Mouse (Mus musculus) CH12.LX (cell line): ENCODE results near the gene Frmd5. TPM values are rescaled to one million over a fixed set of nuclear protein-coding genes. Genes with fewer than 3 reads are reported as not detected.
A peak's percentile ranks its signal among the peaks of the same experiment; 100 is the strongest.

Experiments used
- DNase-seq: peaks from one replicate; pipeline ENCODE4 v3.0.0-alpha.2; 2013; ENCODE audit errors: extremely low read depth
- H3K27ac ChIP-seq: 2 replicates; pipeline ENCODE4 v1.5.1; 2012; ENCODE audit warnings: low read depth, mild to moderate bottlenecking, control low read depth, moderate library complexity; ENCODE audit not compliant: insufficient read depth
- H3K27me3 ChIP-seq: replicated peaks from 2 replicates; pipeline ENCODE3; 2012; ENCODE audit warnings: inconsistent platforms
- H3K36me3 ChIP-seq, 2 experiments: replicated peaks in 1 of 2; 2 replicates each; pipeline versions ENCODE3 to v1.6.1; 2012; ENCODE audit warnings: inconsistent platforms in 1 of 2, low read length in 1 of 2, mild to moderate bottlenecking in 1 of 2, mixed read lengths in 1 of 2, moderate library complexity in 1 of 2; ENCODE audit not compliant: control insufficient read depth in 1 of 2, insufficient read depth in 1 of 2
- H3K4me1 ChIP-seq, 2 experiments: 2 replicates each; pipeline ENCODE4 v1.6.1; 2012; ENCODE audit warnings: inconsistent platforms in 1 of 2, moderate library complexity in 1 of 2; ENCODE audit not compliant: insufficient read depth in 2 of 2, control insufficient read depth in 1 of 2
- H3K4me2 ChIP-seq: 2 replicates; pipeline ENCODE4 v1.6.1; 2012; ENCODE audit warnings: low read depth, mild to moderate bottlenecking, control low read depth; ENCODE audit not compliant: poor library complexity, insufficient read depth, severe bottlenecking
- H3K4me3 ChIP-seq, 3 experiments: fragments of 150-350 bp in 1 of 3; sonication (generic) in 1 of 3; replicated peaks in 1 of 3; 2 replicates each; pipeline versions ENCODE3 to v1.5.1; 2011 to 2012; ENCODE audit warnings: low read depth in 2 of 3, low read length in 2 of 3, mild to moderate bottlenecking in 2 of 3, moderate library complexity in 2 of 3, control low read depth in 1 of 3, improper control_type of control experiment in 1 of 3, inconsistent platforms in 1 of 3, mixed read lengths in 1 of 3; ENCODE audit not compliant: poor library complexity in 1 of 3
- H3K79me2 ChIP-seq: replicated peaks from 2 replicates; pipeline ENCODE4 v1.6.1; 2012; ENCODE audit warnings: mild to moderate bottlenecking, moderate library complexity; ENCODE audit not compliant: control insufficient read depth, poor library complexity, insufficient read depth, severe bottlenecking; ENCODE audit errors: extremely low read depth
- H3K9ac ChIP-seq: 2 replicates; pipeline ENCODE4 v1.6.1; 2012; ENCODE audit warnings: low read depth, mild to moderate bottlenecking, control low read depth, moderate library complexity; ENCODE audit not compliant: insufficient read depth
- H3K9me3 ChIP-seq: replicated peaks from 2 replicates; pipeline ENCODE3; 2012; ENCODE audit warnings: low read length, inconsistent platforms, mixed read lengths
- BHLHE40 ChIP-seq: IDR thresholded peaks from 2 replicates; pipeline ENCODE4 v1.6.1; 2011; ENCODE audit warnings: mild to moderate bottlenecking, low read depth, low read length, improper control_type of control experiment
- CHD1 ChIP-seq: IDR thresholded peaks from 2 replicates; pipeline ENCODE4 v1.6.1; 2012; ENCODE audit warnings: low read depth, low read length, improper control_type of control experiment, inconsistent platforms
- CHD2 ChIP-seq: IDR thresholded peaks from 2 replicates; pipeline ENCODE4 v1.6.1; 2011; ENCODE audit warnings: low read length, improper control_type of control experiment
- ELF1 ChIP-seq: IDR thresholded peaks from 2 replicates; pipeline ENCODE4 v1.6.1; 2014; ENCODE audit warnings: low read depth, mild to moderate bottlenecking, inconsistent platforms, low read length, improper control_type of control experiment
- ETS1 ChIP-seq: conservative IDR thresholded peaks from 2 replicates; pipeline ENCODE4 v1.6.1; 2012; ENCODE audit warnings: low read depth, mild to moderate bottlenecking, inconsistent platforms, low read length, improper control_type of control experiment, moderate library complexity
- IRF4 ChIP-seq: IDR thresholded peaks from 2 replicates; pipeline ENCODE4 v1.6.1; 2014; ENCODE audit warnings: low read depth, mild to moderate bottlenecking, inconsistent platforms, low read length, improper control_type of control experiment
- KAT2A ChIP-seq: IDR thresholded peaks from 2 replicates; pipeline ENCODE4 v1.6.1; 2012; ENCODE audit warnings: low read length, improper control_type of control experiment, inconsistent platforms; ENCODE audit not compliant: insufficient replicate concordance
- MAZ ChIP-seq: IDR thresholded peaks from 2 replicates; pipeline ENCODE4 v1.6.1; 2012; ENCODE audit warnings: low read depth, mild to moderate bottlenecking, inconsistent platforms, low read length, improper control_type of control experiment, moderate library complexity
- MYC ChIP-seq: IDR thresholded peaks from 2 replicates; pipeline ENCODE4 v1.6.1; 2011; ENCODE audit warnings: low read depth, mild to moderate bottlenecking, improper control_type of control experiment, low read length
- NELFE ChIP-seq: IDR thresholded peaks from 2 replicates; pipeline ENCODE4 v1.6.1; 2011; ENCODE audit warnings: low read depth, low read length, improper control_type of control experiment
- SMC3 ChIP-seq: IDR thresholded peaks from 2 replicates; pipeline ENCODE4 v1.6.1; 2011; ENCODE audit warnings: low read depth, low read length, improper control_type of control experiment
- TCF12 ChIP-seq: IDR thresholded peaks from 2 replicates; pipeline ENCODE4 v1.6.1; 2014; ENCODE audit warnings: low read depth, mild to moderate bottlenecking, inconsistent platforms, low read length, improper control_type of control experiment
- USF1 ChIP-seq: IDR thresholded peaks from 2 replicates; pipeline ENCODE4 v1.6.1; 2014; ENCODE audit warnings: low read depth, mild to moderate bottlenecking, inconsistent platforms, low read length, improper control_type of control experiment
- ZKSCAN1 ChIP-seq: IDR thresholded peaks from 2 replicates; pipeline ENCODE4 v1.6.1; 2012; ENCODE audit warnings: low read depth, inconsistent platforms, low read length, improper control_type of control experiment, borderline replicate concordance
- ZMIZ1 ChIP-seq: IDR thresholded peaks from 2 replicates; pipeline ENCODE4 v1.6.1; 2012; ENCODE audit warnings: low read depth, mild to moderate bottlenecking, inconsistent platforms, low read length, improper control_type of control experiment
- dilution Hi-C: fragments of 300-500 bp; cut with MboI; formaldehyde crosslinking; loops from 2 replicates; pipeline ENCODE4 v1.14.3; 2020; ENCODE audit warnings: low sequenced_read_pairs; ENCODE audit not compliant: extremely low pct_unique_long_range_greater_than_20kb, extremely low pct_ligation_motif_present
- in situ Hi-C: fragments of 300-500 bp; cut with MboI; formaldehyde crosslinking; loops from 3 replicates; pipeline ENCODE4 v1.14.3; 2019; ENCODE audit warnings: low sequenced_read_pairs, low pct_ligation_motif_present, low pct_unique_long_range_greater_than_20kb, mixed read lengths
- polyA plus RNA-seq: library from polyadenylated mRNA; unstranded; fragments of >175 nt; gene quantifications from 2 replicates; pipeline ENCODE4 v1.2.1, GENCODE M21; 2012; ENCODE audit warnings: low read depth; ENCODE audit not compliant: insufficient read length
- total RNA-seq, 2 experiments: library from RNA; depleted of rRNA; stranded (reverse); fragments of 300-350 nt in 1 of 2; fragments of >200 nt in 1 of 2; gene quantifications; 2 replicates each; pipeline ENCODE4 v1.2.3; 2012 to 2014

The Frmd5 gene
- total and polyA plus RNA-seq, 3 experiments = 1.9 to 3.5 (median 3.2) TPM

DNA sequence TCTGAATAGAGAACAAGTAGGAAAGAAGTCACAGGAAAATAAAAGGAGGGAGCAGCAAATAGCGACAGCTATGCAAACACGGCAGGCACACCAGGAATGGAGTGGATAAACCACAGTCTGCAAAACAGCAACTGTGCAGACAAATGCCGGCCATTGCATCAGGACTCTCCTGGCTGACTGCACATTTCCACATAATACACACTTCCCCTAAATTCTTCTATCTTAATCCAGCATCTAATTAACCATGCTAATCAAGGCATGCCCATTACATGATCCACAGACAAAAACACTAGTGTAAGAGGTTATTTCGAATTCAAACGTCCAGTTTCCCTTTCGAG is 129.3 kb downstream of the Frmd5 start:
- no peaks in the 10 kb centered on the region for H3K27me3 ChIP-seq
- peak overlapping the region; percentile 41; the same call in 1 of the 2 replicates for H3K4me2 ChIP-seq
- H3K4me1 ChIP-seq = no peaks in the 10 kb centered on the region
- TF ChIP-seq MYC (no peak), USF1 (no peak), NELFE (no peak), BHLHE40 (no peak)
- no peak overlapping the region for H3K27ac ChIP-seq
- H3K36me3 ChIP-seq = no peaks in the 10 kb centered on the region
- H3K79me2 ChIP-seq = no peaks in the 10 kb centered on the region
- in situ Hi-C loops (no loop called here), dilution Hi-C loops (no loop called here)
- no peaks in the 10 kb centered on the region for H3K9me3 ChIP-seq
- DNase-seq = no peak
- H3K9ac ChIP-seq = no peak overlapping the region
- H3K4me3 ChIP-seq = no peak overlapping the region

DNA sequence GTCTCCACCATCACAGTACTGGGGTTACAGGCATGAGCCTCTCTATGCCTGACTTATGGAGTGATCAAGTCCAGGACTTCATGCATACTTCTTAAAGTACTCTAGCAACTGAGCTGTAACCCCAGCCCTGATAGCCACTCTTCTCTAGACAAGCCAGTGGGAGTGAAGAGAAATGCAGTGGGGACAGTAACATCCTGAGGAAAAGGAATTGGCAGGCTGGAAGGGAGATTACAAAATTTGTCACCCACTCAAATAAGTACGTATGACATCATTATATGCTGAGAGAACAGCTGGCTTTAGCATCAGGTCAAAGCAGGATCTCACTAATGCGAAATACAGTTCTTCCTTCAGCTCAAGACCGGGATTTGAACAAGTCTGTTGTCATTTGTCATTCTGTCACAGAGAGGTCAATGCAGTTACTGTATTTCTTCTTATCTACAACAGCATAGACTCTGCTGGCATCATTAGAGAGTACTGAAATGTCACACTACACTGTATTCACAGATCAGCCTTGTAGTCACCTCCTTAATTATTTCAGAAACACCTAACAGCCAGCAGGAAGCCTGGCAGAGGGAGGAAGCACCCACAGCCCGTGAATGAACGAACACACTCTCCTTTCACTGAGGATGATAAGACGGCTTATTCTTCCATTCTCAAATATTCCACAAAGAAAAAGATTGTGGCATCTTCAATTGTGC is 129.8 kb downstream of the Frmd5 start:
- dilution Hi-C loops (no loop called here), in situ Hi-C loops (no loop called here)
- no peak overlapping the region for H3K9ac ChIP-seq

DNA sequence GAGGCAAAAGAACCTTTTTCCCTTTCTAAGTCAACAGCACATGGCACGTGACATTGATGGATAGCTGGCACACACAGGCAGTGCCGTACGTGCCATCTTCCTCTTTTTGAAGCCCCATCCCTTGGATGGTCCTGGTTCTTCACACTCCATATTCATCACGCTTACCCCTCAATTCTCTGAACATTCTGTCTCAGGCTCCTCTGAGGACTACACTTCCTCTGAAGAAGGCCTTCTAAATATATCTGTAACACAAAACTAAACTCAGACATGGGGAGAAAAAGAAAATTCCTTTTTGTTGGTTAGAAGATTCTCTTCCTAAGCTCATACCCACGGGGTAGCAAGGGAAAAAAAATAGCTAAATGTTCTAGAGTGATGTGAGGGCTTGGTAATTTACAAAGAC is 131.0 kb downstream of the Frmd5 start:
- H3K9ac ChIP-seq = no peak overlapping the region
- H3K27ac ChIP-seq = no peak overlapping the region
- in situ Hi-C loops (no loop called here), dilution Hi-C loops (no loop called here)
- TF ChIP-seq KAT2A (no peak), SMC3 (no peak), BHLHE40 (peak; percentile 17; the same call in 1 of the 2 replicates), CHD1 (no peak), MYC (no peak), ELF1 (no peak)
- no peak overlapping the region for H3K4me3 ChIP-seq
- no peak overlapping the region for H3K4me2 ChIP-seq
- DNase-seq = no peak
- H3K27me3 ChIP-seq = no peaks in the 10 kb centered on the region
- H3K9me3 ChIP-seq = no peaks in the 10 kb centered on the region
- H3K79me2 ChIP-seq = no peaks in the 10 kb centered on the region
- H3K4me1 ChIP-seq = no peaks in the 10 kb centered on the region
- no peaks in the 10 kb centered on the region for H3K36me3 ChIP-seq

More for the DNA sequence above, 129.8 kb downstream of the Frmd5 start:
- no peaks in the 10 kb centered on the region for H3K9me3 ChIP-seq
- H3K36me3 ChIP-seq = no peaks in the 10 kb centered on the region
- H3K27ac ChIP-seq = no peak overlapping the region
- H3K4me1 ChIP-seq = no peaks in the 10 kb centered on the region
- H3K79me2 ChIP-seq = no peaks in the 10 kb centered on the region
- H3K4me2 ChIP-seq = peak overlapping the region; percentile 41; the same call in 1 of the 2 replicates
- TF ChIP-seq IRF4 (no peak), TCF12 (no peak), ZMIZ1 (no peak), MYC (no peak), MAZ (no peak), ZKSCAN1 (no peak), CHD2 (no peak), ETS1 (no peak)
- no peaks in the 10 kb centered on the region for H3K27me3 ChIP-seq
- no peak for DNase-seq
- H3K4me3 ChIP-seq = no peak overlapping the region
